Mouse (Mus musculus) heart, adult 2 months (tissue): ENCODE results near the gene Aggf1. TPM values are rescaled to one million over a fixed set of nuclear protein-coding genes. Genes with fewer than 3 reads are reported as not detected.
A peak's percentile ranks its signal among the peaks of the same experiment; 100 is the strongest.
"Not testable (repeated sequence)": the region's sequence is repeated elsewhere in the genome, so short reads cannot be mapped to it uniquely, and the experiment has no call there.

Source experiments
- DNase-seq, 2 experiments: peaks; one replicate each; pipeline ENCODE4 v3.0.0; 2021
- H3K27ac ChIP-seq: fragments of 200-600 bp; 2 replicates; pipeline ENCODE4 v1.8.1; 2022
- H3K27me3 ChIP-seq: fragments of 200-500 bp; 2 replicates; pipeline ENCODE4 v1.6.1; 2012; ENCODE audit warnings: mild to moderate bottlenecking, low read length, inconsistent platforms, mixed read lengths; ENCODE audit not compliant: control insufficient read depth, insufficient read depth
- H3K36me3 ChIP-seq: fragments of 200-500 bp; 2 replicates; pipeline ENCODE4 v1.6.1; 2012; ENCODE audit warnings: low read length, inconsistent platforms; ENCODE audit not compliant: control insufficient read depth, insufficient read depth
- H3K4me1 ChIP-seq: fragments of 200-500 bp; 2 replicates; pipeline ENCODE4 v1.6.1; 2011; ENCODE audit warnings: low read length; ENCODE audit not compliant: control insufficient read depth, insufficient read depth
- H3K4me3 ChIP-seq: fragments of 200-600 bp; 2 replicates; pipeline ENCODE4 v1.8.1; 2022
- H3K79me2 ChIP-seq: fragments of 200-500 bp; replicated peaks from 2 replicates; pipeline ENCODE4 v1.6.1; 2012; ENCODE audit warnings: mild to moderate bottlenecking, inconsistent platforms, low read length, moderate library complexity, mixed read lengths; ENCODE audit not compliant: control insufficient read depth, insufficient read depth
- H3K9ac ChIP-seq: fragments of 200-500 bp; 2 replicates; pipeline ENCODE4 v1.6.1; 2012; ENCODE audit warnings: low read depth, mild to moderate bottlenecking, control low read depth, inconsistent platforms, low read length, mixed read lengths
- CTCF ChIP-seq: fragments of 200-600 bp; IDR thresholded peaks from 2 replicates; pipeline ENCODE4 v1.8.1; 2022; ENCODE audit warnings: antibody characterized with exemption, mild to moderate bottlenecking, moderate library complexity
- EP300 ChIP-seq: fragments of 200-500 bp; IDR thresholded peaks from 2 replicates; pipeline ENCODE4 v1.6.1; 2011; ENCODE audit warnings: low read depth, low read length, control low read depth; ENCODE audit not compliant: insufficient read depth
- POLR2A ChIP-seq: fragments of 200-500 bp; IDR thresholded peaks from 2 replicates; pipeline ENCODE4 v1.6.1; 2011; ENCODE audit warnings: mild to moderate bottlenecking, low read depth, low read length, control low read depth; ENCODE audit not compliant: insufficient read depth
- WGBS: fragments of 180-500 bp; shearing (Covaris S2); methylation state at CpG from one replicate; pipeline ENCODE4 v1.1.7; 2018; 5-methylcytosine and 5-hydroxymethylcytosine counted together
- intact Hi-C: fragments of 180-260 bp; cut with DNase I; formaldehyde crosslinking; loops from one replicate; pipeline ENCODE4 v1.15.1; 2025
- polyA plus RNA-seq: library from polyadenylated mRNA; depleted of rRNA; stranded (reverse); fragments of >200 nt; gene quantifications from 2 replicates; pipeline ENCODE4 v1.2.3, GENCODE M21; 2012
- total RNA-seq, 2 experiments: library from RNA; stranded (reverse); gene quantifications; 2 replicates each; pipeline ENCODE4 v1.2.3; 2021

Aggf1 gene
- total and polyA plus RNA-seq, 3 experiments, result 9.3 to 24.1 (median 21.8) TPM

DNA sequence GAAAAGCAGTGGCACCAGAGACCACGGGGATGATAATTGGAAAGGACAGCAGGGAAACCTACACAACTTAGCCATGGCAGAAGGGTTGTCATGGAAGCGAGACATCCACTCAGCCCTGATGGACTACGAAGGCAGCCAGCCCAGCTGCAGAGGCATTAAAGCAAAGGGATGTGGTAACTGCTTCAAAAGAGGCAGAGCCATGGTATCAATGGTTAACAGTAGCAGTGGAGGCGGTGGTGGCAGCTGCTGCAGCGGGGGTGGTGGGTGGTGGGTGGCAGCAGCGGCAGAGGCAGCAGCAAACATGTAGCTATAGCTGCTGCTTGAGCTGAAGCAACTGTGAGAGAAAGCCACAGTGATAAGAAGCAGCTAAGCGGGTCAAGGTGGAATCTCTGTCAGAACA lies 18.1 kb upstream of the Aggf1 start:
- no peak overlapping the region for H3K9ac ChIP-seq
- intact Hi-C loops, result no loop called here
- no peaks in the 10 kb centered on the region for H3K36me3 ChIP-seq
- TF ChIP-seq EP300 (no peak), POLR2A (no peak), CTCF (no peak)
- no peaks in the 10 kb centered on the region for H3K4me1 ChIP-seq
- no peak overlapping the region for H3K4me3 ChIP-seq
- H3K27ac ChIP-seq, result no peak overlapping the region
- no peaks in the 10 kb centered on the region for H3K27me3 ChIP-seq
- H3K79me2 ChIP-seq, result no peaks in the 10 kb centered on the region
- no peak for DNase-seq
- 89% methylated on average over 7 of the region's 7 CpGs for WGBS

GRCm38 (mm10) chr13:95389866-95390865 lies 15.0 kb upstream of the Aggf1 start:
- intact Hi-C loops, result loop anchor here (1.0 kb wide), 2 partner anchors 91 to 330 kb away; no protein-coding TSS in a partner anchor
- TF ChIP-seq POLR2A (no peak), EP300 (peak; percentile 72; the same call in 1 of the 2 replicates), CTCF (peak; percentile 98; the same call in 1 of the 2 replicates)
- Histone ChIP-seq H3K79me2 (no peaks in the 10 kb centered on the region), H3K27ac (no peak overlapping the region), H3K36me3 (no peaks in the 10 kb centered on the region), H3K9ac (no peak overlapping the region), H3K4me1 (no peaks in the 10 kb centered on the region), H3K27me3 (no peaks in the 10 kb centered on the region), H3K4me3 (no peak overlapping the region)
- WGBS, result 32% methylated on average over 24 of the region's 24 CpGs
- peak; percentile 62 to 78 for DNase-seq

- H3K4me3 ChIP-seq, result no peak overlapping the region
- 75% methylated on average over 5 of the region's 5 CpGs for WGBS
- intact Hi-C loops, result no loop called here
- no peaks in the 10 kb centered on the region for H3K79me2 ChIP-seq
- no peak for DNase-seq
- no peaks in the 10 kb centered on the region for H3K27me3 ChIP-seq
- TF ChIP-seq CTCF, result no peak
- TF ChIP-seq EP300, result no peak
- TF ChIP-seq POLR2A, result no peak
- no peaks in the 10 kb centered on the region for H3K36me3 ChIP-seq
- no peak overlapping the region for H3K27ac ChIP-seq
- H3K9ac ChIP-seq, result no peak overlapping the region
- H3K4me1 ChIP-seq, result no peaks in the 10 kb centered on the region
Observed at GRCm38 (mm10) chr13:95388226-95388625, 13.1 kb upstream of the Aggf1 start.

GRCm38 (mm10) chr13:95382418-95382817 lies 7.3 kb upstream of the Aggf1 start:
- H3K36me3 ChIP-seq, result no peaks in the 10 kb centered on the region
- peaks cover 2% of the 10 kb centered on the region; the same call in 1 of the 2 replicates for H3K4me1 ChIP-seq
- H3K27me3 ChIP-seq, result no peaks in the 10 kb centered on the region
- intact Hi-C loops, result no loop called here
- H3K9ac ChIP-seq, result no peak overlapping the region
- no peak overlapping the region for H3K27ac ChIP-seq
- 23% methylated on average over 5 of the region's 5 CpGs for WGBS
- TF ChIP-seq POLR2A (no peak), CTCF (no peak), EP300 (no peak)
- no peak overlapping the region for H3K4me3 ChIP-seq
- no peaks in the 10 kb centered on the region for H3K79me2 ChIP-seq
- no peak for DNase-seq

DNA sequence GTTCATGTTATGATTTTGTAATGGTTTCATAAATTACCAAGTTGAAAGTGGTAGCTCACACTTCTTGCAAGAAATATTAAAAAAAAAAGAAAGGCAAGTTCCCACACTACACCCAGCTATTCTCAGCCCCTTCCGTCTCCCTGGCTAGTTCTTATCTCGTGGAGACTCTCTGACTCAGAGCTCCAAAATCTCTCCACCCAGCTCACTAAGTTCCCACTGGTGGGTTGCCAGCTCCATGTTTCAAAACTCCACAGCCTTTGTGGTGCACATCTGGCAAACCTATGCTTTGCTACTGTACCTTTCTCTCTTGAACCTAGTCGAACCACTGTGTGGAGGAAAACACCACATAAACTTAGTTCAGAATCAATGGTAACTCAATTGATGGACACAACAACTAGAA lies 3.5 kb upstream of the Aggf1 start:
- H3K27me3 ChIP-seq, result no peaks in the 10 kb centered on the region
- intact Hi-C loops, result loop anchor here (10.0 kb wide), 1 partner anchor 286 kb away; no protein-coding TSS in a partner anchor
- no peak overlapping the region for H3K9ac ChIP-seq
- peak; percentile 44 to 58 for DNase-seq
- peak overlapping the region; percentile 9; the same call in 1 of the 2 replicates for H3K27ac ChIP-seq
- peaks cover 2% of the 10 kb centered on the region; the same call in 1 of the 2 replicates for H3K36me3 ChIP-seq
- no peak for TF ChIP-seq CTCF
- no peak for TF ChIP-seq EP300
- no peak for TF ChIP-seq POLR2A
- 0 out of 2 replicates have a peak, but pooled peaks cover 2% of the 10 kb centered on the region for H3K79me2 ChIP-seq
- H3K4me3 ChIP-seq, result no peak overlapping the region
- WGBS, result 43% methylated on average over 3 of the region's 3 CpGs
- H3K4me1 ChIP-seq, result peaks cover 2% of the 10 kb centered on the region; the same call in 1 of the 2 replicates

DNA sequence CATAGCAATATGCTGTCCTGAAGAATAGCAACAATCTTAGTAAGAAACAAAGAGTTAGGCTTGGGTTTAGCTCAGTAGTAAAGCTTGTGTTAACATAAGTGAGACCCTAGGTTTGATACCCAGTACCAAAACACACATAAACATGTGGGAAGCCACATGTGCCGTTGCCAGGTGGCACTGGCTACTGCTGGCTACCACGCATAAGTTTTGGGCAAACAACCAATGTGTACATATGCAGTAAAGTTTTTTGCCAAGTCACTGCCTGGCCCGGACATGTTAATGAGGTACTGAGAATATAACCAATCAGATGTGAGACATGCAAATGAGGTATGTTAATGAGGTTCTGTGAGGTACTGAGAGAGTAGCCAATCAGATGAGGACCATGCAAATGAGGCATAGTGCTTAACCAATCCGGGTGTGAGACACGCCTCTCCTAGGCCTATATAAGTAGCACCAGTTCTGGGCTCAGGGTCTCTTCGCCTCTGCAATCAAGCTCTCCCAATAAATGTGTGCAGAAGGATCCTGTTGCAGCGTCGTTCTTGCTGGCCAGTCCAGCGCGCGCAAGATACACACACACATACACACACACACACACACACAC lies 1.6 kb upstream of the Aggf1 start:
- H3K79me2 ChIP-seq, H3K27ac ChIP-seq, H3K4me3 ChIP-seq, H3K4me1 ChIP-seq, H3K36me3 ChIP-seq, H3K9ac ChIP-seq, H3K27me3 ChIP-seq, DNase-seq: not testable (repeated sequence)
- 98% methylated on average over 11 of the region's 11 CpGs for WGBS
- intact Hi-C loops, result loop anchor here (10.0 kb wide), 1 partner anchor 288 kb away; no protein-coding TSS in a partner anchor
